Mouse (Mus musculus): Measurements from ENCODE around the gene Txnrd1.

The Txnrd1 gene

DNA sequence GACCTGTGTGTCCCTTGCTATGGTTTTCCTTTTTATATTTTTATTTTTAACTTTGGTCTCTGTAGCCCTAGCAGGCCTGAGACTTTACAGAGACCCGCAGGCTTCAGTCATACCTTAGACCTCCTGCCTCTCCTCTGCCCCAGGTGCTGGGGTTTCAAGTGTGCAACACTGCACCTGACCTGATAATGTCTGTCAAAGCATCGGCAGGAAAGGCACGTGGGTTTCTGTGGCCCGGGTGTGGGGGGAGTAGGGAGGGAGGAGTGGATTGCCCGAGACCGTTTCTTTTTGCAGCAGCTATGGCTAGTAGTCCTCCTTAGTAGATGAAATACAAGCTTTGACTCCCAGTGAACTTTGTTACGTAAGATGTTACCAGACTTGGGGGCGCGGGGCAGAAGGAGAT is 15.8 kb upstream of the Txnrd1 start:
- peak; percentile 36 to 40 for DNase-seq (ENCODE audit: low spot score in 2 of 2)

DNA sequence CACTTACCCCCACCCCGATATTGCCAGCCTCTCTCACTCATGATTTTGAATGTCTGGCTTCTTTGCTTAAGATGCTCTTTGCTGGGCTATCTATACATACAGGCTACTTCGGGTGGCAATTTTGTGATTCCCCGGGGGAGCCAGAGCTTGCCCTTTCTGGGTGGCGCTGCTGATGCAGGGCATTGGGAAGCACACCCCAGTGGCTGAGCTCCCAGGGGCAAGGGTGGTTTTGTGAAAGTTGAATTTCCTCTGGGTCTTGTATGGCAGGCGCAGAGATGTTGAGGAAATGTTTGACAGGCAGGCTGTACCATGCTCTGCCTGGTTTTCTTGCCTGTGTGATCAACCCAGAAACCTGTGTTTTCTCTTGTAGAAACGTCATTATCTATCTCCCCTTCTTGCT is 15.1 kb upstream of the Txnrd1 start:
- DNase-seq (ENCODE audit: low spot score in 2 of 2): no peak

DNA sequence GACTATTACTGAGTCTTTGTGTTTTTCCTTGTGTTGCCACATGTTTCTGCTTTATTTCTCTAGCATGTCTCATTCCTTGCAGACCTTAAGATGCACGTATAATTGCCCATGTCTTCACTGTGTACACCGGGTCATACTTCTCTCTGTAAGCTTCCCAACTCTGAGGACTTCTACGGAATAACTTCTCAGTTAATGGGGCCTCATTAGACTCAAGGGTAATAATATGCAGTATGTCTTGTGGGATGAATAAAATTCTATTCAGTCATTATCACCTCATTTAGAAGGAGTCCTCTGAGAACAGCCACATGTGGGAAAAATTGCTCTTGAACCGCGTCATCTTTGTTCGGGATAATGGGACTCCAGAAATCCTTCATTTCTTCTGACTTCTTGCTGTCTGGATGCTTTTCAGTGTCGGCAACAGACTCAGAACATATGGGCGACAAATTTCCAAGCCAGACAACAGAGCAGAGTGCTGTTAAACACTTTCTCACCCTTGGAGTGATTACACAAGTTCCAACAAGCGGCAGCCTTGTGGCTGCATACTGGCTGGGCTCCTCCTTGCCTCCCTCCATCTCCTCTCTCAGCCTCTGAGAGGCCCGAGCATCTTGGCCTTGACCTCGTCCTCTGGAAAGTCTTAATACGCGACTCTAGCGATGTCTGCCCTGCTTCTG is 10.5 kb upstream of the Txnrd1 start:
- DNase-seq (ENCODE audit: low spot score in 2 of 2): no peak

DNA sequence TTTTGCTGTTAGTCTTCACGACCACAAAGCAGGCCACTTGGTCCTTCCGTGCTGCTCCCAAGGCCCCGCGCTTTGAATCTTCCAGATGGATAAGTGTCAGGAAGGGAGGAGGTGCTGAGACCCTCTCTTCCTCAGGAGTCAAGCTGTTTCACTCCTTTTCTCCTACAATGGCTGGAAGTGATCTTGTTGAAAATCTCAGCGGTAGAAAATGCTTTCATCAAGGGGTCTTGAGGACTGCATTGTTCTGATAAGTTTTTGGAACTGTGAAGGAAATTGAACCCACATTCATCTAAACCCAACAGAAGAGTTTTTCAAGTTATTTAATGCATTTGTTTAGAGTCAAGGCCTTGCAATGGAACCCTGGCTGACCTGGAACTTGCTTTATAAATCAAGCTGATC is 10.0 kb upstream of the Txnrd1 start:
- no peak for DNase-seq (ENCODE audit: low spot score in 2 of 2)

DNA sequence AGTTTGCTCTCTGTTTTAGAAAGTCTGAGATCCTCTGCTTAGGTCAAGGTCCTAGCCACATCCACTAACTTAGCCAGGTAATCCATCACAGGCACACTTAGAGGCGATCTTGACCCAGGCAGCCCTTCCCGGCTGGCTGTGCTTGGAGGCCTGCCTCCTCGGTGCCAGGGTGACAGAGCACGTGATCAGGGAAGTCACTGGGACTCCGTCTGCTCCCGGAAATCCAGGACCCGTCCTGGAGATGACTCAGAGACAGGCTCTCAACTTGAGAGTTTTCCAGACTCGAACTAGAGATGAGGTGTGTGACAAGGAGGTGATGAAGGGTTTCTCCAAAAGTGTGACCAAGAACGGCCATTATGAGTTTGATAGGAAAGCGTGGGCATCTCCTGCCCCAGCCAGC is 9.2 kb upstream of the Txnrd1 start:
- DNase-seq (ENCODE audit: low spot score in 2 of 2): no peak

DNA sequence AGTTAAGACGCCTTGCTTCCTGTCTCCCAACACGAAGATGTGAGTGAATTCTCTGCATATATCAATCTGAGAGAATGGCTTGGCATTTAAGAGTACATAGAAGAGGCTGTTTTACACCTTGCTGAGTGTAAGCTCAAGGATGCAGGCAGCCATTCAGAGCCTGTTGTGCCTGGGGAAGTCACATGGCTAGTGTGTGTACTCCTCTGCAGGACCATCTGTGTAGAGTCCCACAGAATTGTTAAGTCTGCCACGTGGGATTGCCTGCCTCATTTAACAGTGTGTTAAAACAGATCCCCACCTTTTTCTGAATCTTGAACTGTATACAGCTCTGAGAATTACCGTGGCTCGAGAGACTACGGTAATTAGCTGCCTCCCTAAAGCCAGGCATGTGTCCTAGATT is 7.2 kb upstream of the Txnrd1 start:
- no peak for DNase-seq (ENCODE audit: low spot score in 2 of 2)

DNA sequence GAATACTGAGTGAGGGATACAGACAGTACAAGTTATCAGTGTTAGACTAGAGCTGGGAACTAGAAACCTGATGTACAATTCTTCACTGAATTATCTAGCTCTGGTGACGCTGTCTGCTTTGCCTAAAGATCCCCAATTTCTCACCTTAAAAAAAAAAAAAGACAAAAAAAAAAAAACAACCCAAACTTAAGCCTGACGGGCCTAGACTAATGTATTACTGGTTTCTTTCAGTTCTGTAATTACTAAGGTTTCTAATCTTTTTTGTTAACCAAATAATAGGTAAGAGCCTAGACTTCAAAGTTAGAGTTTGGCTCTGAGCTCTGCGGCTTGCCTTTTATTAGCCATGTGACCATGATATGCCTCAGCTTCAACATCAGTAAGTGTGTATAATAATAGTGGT is 2.1 kb downstream of the Txnrd1 start:
- no peak for DNase-seq (ENCODE audit: low spot score in 2 of 2)

DNA sequence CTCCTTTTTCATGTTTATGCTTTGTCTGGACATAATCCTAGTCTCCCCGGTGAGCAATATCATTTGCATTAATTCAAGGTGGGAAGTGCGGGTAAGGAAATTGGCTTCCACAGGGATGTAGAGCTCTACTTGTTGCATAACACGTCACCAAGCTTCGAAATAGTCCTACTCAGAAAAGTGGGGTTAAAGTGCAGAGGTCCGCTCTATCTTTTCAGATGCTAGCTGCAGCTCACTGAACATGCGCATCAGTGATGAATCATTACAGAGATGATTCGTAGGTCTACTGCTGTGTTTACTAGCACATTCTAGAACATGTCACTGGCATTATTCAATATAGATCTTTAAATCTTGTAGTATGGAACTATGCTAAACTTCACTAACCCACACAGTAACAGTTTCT is 4.6 kb downstream of the Txnrd1 start:
- no peak for DNase-seq (ENCODE audit: low spot score in 2 of 2)

DNA sequence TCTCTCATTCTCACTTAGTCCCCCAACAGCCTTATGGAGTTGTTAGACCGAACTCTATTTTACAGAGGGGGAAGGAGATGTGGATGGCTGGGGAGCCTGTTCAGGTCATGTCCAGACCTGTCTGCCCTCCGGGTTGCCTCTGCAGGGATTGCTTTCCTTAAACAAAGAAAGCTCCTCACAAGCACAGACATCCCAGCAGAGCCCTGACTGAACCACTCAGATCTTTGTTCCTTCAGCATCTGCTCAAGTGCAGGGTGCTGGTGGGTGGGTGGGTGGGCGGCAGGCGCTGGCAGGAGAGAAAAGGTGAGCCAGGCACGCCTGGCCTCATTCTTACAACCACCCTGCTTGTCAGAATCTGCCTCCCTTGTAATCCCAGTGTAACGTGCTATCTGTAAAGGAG is 10.3 kb downstream of the Txnrd1 start:
- no peak for DNase-seq (ENCODE audit: low spot score in 2 of 2)

DNA sequence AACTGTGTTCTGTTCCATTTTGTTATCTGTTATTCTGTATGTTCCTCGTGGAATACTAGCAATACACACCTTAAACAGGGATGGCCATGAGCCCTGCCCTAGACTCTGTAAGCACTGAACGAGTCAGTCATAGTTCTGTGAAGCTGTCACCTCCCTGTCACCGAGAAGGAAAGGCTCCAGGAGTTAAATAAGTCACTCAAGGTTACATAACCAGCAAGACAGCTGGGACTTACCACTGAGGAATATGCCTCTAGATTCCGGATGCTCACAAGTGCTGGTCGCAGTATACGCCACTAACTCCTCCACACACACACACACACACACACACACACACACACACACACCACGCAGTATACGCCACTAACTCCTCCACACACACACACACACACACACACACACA is 11.0 kb downstream of the Txnrd1 start:
- no peak for DNase-seq (ENCODE audit: low spot score in 2 of 2)

DNA sequence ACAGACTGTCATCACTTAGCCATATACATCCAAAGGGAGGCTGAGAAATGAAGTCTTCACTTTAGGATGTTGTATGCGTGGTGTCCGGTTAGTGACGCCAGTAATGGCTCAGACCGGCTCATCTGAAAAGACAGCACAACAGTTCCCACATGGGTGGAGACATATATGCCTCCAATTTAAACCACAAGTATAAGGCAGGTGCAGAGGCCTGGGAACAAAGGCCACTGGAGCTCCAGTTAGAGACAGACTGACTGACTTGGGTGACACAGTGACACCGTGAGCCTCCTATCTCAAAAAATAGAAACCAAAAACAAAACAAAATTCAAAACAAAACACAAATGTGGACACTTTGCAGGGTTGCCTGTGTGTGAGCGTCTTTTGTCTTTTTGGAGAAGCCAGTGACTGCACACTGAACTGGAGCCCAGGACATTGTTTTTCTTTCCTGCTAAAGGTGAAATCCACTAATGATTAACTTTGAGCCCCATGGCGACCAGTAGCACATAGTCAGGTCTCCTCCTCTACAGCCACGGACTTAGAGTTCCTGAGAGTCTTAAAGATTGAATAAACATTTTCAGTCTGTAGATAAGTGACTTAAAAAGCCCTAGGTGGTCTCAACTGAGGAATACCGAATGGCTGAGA is 14.2 kb downstream of the Txnrd1 start:
- DNase-seq (ENCODE audit: low spot score in 2 of 2): no peak

DNA sequence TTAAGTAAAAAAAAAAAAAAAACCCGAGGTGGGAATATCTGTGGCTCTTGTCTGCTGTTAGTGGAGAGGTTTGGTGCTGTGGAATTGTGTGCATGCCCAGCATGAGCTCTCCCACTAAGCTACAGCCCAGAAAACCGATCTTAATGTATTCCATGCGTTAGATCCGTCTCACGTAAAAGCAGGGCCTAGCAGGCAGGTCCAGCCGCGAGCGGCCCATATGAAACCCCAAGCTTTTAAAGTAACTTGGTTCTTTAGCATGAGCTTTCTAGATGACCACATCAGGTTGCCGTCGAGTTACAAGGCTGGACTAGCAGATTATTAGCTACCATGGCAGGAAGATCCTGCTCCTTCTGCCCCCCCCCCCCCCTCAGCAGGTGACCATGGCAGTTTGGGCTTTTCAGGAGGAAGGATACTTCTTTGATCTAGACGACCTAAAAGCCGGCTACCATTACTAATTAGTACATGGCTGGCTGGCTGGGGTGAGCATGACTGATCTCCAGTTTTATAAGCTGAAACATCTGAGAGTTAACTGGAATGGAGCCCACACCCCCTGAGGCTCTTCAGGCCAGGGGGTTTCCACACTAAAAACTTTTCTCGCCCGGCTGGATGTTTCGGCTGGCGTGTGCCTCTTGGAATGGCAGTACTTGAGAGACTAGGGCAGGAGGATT is 16.1 kb downstream of the Txnrd1 start:
- no peak for DNase-seq (ENCODE audit: low spot score in 2 of 2)

DNA sequence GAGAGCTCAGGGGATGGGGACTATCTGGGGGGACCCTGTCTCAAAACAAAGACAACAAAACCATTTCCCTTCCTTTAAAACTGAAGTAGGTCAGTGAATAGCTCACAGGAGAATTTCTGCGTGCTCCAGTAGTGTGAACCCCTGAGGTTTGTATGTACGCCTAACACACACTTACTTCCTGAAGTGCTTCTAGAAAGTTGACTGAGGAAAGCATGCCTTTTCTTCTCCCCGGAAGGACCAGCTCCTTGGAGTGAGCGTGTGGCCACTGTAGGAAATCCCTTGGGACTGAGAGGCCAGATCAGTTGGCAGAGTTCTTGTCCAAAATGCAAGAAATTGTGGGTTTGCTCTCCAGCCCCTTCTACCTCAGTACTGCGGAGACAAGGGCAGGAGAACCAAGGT is 16.6 kb downstream of the Txnrd1 start:
- DNase-seq (ENCODE audit: low spot score in 2 of 2): no peak

DNA sequence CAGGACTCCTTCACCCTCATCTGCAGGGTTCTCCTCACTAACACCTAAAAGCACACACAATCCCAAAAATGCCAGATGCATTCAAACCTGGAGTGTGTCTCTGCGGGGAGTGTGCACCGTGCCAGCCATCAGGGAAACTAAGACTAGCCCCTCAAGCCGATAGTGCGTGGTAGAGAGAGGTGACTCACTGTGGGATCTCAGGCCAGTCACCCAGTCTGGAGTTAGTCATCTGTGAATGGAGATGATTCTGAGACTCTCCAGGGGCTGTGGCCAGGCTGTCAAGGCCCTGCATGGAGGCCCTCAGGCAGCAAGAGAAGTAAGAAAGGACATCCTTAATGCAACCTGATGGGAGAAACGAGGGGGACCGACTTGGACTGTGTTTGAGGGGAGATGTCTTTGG is 18.0 kb downstream of the Txnrd1 start:
- no peak for DNase-seq (ENCODE audit: low spot score in 2 of 2)

DNA sequence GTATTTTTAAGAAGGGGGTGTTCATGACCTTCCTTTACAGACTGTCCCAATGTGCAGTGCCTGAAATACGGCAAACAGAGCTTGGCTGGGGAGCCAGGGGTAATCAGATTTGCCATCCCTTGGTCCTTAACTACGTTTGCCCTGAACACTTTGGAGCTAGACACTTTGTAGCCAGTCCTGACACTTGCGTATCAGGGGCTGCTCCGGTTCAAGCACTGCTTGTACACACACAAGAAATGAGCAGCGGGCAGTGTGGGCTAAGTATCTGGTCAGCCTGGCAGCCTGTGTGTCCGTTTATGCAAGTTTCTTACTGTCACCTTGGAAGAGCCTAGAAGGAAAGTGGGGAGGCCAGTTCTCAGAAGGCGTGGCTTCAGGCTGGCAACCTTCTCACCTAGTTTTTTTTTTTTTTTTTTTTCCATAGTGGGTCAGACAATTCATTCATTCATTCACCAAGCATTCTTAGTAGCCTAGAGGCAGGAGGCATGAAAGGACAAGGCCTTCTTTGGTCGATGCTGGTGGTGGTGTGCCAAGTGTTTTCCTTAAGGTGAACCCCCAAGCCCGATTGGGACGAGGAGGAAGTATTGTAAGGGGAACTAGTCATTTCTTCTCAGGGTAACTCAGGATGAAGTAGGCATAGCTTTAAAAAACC is 24.4 kb downstream of the Txnrd1 start:
- no peak for DNase-seq (ENCODE audit: low spot score in 2 of 2)

DNA sequence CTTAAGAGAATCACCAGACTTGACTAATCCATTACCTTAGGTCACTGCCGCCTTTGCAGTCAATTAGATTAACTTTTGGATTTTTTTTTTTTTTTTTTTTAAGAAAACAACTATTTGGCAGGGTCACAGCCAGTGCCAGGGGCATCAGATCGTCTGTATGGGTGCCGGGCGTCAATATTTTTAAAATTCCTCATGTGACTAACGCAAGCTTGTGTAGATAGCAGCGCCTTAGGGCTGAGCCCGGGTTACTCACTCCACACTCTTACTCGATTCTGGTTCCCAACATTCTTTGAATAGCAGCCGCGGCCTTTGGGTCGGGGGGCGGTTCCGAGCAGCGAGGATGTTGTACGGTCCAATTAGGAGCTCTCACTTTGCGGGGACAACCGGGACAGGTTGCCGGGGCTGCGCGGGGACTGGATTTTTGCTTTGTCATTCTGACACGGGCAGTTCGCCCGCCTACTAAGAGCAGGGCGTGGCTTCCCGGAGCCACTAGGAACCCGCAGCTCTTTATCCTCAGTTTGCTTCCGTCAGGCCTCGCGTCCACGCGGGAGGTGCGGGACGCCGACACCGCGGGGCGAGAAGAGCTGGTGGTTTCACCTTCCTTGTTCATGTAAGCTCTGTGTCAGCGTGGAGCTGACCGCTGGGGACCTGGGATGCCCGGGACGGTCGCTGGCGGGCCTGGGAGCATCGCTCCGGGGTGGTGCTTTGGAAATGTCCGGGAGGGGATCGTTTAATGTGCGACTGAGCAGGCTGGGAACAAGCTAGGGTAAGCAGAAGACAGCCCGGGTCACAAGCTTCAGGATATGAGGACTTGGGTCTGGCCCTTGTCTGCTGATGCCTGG is 25.2 kb downstream of the Txnrd1 start:
- peak; percentile 75 to 80 for DNase-seq (ENCODE audit: low spot score in 2 of 2)

DNA sequence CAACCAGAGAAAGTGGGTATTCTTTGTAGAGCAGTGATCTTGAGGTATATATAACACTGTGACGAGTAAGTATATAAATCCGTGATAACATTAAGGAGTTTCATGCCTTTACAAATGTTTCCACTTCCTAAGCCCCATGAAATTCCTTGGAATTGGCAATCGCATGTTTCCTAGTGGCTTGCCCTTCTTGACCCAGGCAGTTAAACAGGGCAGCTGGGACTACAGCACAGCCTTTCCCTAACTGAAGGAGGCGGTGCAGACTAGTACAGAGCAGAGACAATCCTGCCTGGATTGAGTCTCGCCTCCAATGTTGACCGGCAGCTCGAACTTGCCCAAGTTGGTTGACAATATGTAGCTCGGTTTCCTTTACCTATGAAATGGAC is 25.8 kb downstream of the Txnrd1 start:
- no peak for DNase-seq (ENCODE audit: low spot score in 2 of 2)

DNA sequence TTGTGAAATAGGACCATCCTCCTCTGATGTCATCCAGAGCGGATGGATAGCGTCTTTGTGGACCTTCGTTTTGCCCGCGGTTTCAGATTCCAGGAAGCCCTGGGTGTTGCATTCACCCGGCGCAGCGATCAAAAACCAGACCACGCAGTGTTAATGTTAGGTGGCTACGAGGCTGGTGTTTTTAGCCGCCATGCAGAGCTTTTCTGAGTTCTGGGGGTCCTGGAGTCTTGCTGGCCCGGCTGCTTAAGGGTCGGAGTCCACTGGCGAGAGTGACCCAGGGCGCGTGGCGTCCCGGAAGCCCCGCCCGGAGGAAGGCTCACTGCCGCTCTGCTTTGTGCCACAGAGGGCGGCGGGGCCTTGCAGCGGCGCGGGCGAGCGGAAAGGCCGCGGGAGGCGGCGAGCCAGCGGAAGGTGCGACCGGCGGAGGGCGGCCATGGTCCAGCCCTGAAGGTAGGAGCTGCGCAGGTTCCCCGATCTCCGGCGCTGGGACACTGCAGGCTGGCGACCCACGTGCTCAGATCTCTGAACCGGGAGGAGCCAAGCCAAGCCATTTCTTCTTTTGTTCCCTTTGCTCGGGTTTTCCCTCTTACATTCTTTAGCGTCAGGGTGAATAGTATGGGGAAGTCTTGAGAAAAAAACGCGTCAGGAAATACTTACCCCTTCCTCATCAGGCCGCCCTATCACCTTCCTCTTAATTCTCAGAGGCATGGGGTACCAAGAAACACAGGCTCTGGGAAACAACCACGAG is 26.6 kb downstream of the Txnrd1 start:
- DNase-seq (ENCODE audit: low spot score in 2 of 2): peak; percentile 41 to 52

DNA sequence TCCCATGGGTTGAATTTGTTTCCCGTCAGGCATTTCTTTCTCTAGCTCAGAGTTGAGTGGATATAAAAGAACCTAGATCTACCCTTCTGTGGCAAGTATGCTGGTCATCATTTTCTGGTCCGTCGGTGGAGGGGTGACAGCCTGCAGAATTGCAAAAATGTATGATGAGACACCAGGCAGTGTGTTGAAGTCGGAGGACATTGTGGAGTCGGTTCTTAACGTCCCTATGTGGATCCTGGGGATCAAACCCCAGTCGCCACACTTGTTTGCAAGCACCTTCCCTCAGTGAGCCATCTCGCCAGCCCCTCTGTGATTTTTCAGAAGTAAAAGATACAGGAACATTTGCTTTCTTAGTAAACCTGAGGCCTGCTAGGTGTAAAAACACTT is 27.2 kb downstream of the Txnrd1 start:
- DNase-seq (ENCODE audit: low spot score in 2 of 2): no peak

DNA sequence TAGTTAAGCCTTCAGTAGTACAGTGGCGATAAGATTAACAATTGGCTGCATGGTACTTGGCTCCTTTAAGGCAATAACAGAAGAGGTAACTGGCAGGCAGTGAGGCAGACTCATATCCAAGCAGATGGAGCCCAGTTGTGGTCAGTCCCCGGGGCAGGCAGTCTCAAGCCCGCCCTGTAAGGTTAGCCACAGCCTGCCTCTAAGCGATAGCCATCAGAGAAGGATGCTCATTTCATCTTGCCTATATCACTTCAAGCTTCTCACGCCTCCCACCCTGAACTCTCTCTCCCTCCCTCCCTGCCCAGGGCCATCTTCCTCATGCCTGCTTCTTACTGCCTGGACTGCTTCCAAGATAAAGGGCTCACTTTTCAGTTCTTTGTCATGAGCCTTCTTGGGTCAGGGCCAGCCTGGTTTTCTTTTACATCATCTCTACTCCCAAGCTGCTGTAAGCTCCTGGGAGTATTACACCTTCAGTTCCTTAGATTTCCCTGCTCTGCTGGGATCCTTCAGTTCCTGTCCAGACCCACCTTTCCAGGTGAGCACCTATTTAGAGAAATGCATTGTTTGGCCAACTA is 29.4 kb downstream of the Txnrd1 start:
- DNase-seq (ENCODE audit: low spot score in 2 of 2): no peak

DNA sequence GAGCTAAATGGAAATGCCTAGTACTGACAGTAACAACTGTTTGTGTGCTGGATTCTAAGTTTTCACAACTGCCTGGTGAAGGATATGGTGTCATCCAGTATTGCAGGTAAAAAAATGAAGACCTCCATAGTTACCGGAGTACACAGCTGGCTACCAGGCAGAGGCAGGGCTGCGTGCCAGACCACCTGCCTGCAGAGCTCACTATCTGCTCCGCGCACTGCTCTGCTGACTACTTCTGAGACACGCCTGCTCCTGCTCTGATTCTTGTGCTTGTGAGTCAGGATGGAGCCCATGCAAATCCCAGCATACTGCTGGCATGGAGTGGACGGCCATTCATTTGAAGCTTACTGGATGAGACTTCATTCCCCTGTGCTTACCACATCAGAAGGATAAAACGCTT is 30.1 kb downstream of the Txnrd1 start:
- peak; percentile 38 to 39 for DNase-seq (ENCODE audit: low spot score in 2 of 2)
